Mouse (Mus musculus): ENCODE measurements around the gene Nosip.

The Nosip gene

DNA sequence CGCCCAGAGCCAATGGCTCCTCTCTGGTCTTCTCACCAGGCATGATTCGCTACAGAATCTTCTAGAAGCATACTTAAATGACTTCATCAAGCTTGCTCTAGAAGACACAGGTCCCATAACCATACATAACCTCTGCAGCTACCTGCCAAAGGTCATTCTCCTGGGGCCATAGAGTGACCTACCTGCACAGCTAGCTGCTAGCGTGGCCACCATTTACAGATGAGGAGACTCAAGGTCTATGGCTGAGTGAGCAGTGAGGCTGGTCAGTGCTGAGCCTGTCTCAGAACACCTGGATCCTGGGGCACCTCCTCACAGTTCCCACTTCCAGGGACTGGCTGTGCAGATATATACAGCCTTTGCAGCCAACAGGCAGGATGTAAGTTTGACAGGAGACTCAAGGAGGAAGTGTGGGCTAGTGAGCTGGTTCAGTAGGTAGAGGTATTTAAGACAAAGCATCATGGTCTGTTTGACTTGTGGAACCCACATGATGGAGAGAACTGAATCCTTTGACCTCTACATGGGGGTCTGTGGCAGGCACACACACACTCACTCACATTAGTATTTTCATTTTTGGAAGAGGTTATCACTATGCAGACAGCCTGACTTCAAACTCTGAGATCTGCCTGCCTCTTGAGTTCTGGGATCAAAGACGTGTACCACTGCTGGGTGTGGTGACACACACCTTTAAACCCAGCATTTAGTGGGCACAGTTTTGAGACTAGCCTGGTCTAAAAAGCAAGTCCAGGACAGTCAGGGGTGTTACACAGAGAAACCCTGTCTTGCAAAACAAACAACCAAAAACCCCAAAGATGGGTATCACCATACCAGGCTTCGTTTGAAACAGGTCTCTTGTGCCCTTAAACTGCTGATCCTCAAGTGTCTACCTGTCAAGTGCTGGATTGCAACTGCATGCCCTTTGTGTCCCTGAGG, 57.8 kb downstream of the Nosip start:
- no peak for DNase-seq

DNA sequence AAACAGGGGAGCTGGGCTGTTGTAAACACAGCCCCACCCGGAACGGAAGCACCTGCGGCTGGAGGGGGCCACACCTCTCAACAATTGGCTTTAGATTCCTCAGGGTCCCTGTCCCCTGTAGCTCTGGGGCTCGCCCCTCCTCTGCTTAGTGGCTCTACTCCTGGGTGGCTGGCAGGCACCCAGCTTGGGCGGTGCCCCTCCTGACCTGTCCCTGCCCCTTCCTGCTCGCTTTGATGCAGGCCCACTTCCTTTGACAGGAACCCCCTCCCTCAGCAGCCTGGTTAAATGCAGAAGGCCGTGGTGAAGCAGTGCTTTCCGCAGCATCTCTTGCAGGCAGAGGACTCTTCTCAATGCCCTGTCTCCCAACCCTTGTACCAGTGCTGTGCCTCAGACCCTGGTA, 59.2 kb downstream of the Nosip start:
- DNase-seq: peak; percentile 23 to 29

DNA sequence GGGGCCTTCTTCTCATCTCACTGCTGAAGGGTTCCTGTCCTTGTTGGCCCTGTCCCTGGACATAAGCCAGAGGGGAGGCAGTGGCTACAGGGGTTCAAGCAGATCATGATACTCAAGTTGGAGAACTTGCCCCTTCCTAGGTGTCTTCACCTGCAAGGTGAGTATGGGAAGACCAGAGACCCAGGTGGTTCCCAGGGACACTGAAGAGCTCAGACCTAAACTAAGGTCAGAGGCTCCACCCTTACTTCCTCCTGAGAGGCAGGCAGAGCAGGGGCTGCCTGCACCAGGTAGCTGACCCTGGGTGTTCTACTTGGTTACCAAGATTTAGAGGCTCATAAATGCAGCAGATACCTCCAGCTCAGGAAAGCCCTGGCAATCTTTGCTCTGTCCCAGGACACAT, 59.7 kb downstream of the Nosip start:
- DNase-seq: peak; percentile 7 to 10

DNA sequence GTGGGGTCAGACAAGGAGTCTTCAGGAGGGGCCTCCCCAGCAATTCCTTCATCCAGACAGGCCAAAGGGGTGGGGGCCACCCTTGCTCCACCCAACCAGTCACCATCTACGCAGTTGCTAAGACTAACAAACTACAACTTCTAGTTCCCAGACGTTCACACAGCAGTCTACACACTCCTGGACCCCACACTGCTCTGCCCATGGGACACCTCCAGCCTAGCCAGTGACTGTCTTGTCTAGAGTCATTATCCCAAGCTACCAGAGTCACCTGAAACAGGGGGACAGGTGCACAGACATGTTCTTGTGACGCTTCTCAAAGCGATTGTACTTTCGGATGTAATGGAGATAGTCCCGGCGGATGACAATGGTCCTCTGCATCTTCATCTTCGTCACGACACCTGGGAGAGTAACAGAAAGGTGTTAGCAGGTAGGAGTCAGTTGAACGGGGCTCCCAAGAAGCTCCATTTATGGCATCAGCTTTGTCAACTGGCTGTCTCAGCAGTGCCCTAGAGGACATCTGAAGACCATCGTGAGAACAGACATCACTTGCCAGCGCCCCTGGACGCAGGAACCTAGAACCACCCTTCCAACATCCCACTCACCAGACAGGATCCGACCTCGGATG, 60.4 kb downstream of the Nosip start:
- DNase-seq: peak in 1 of 2 experiments; percentile 5

DNA sequence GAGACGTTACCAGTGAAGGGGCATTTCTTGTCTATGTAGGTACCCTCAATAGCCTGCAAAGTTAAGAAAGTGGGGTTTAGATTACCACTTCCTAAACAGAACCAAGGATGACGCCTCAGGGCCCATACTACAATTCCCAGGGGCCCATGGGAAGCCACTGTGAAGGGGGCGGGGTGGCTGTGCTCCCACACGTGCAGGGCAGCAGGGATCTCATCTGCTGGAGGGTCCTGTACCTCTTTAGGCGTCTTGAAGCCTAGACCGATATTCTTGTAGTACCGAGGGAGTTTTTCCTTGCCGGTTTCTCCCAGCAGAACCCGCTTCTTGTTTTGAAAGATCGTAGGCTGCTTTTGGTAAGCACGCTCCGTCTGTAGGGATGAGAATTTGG, 60.9 kb downstream of the Nosip start:
- peak; percentile 50 to 56 for DNase-seq

DNA sequence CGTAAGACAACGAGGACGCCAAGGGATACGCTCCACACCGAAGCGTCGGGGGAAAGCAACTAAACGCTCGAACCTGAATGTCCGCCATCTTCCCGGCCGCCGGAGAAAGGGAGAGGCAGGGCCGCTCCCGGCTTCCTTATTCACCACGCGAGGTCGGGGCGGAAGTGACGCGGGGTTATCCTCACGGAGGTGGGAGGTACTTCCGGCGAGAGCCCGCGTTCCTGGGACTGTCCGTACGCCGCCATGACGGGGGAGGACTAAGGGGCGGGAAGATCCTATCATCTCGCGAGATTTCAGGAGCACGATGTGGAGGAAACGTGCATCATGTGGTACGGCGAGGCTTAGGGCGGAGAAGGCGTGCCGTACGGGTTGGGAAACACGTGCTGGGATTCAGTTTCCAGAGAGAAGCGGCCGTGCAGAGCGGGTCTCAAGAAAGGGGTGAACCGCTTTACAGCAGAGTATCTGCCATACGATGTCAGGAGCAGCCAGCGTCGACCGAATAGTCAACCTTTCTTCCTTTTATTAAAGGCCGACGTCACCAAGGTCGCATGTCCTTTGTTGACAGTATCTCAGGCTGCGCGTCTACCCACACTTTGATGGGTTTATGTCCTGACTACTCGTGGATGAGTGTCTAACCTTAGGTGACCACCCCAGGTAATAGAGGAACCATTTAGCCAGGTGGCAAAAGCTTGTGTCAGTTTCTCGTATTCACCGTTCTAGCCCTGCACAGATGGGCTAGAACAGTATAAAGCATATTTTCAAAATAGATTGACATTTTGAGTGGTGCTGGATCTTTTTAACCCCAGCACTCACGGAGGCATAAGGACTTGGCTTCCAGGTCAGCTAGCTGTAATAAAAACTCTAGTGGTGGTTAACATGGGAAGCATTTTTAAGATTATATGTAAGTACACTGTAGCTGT, 62.3 kb downstream of the Nosip start, which contains the start of gene Rps11:
TSS of gene Rps11 (minus strand) at position 216 of the 920 bp plus-strand sequence.
- peak; percentile 99 for DNase-seq

DNA sequence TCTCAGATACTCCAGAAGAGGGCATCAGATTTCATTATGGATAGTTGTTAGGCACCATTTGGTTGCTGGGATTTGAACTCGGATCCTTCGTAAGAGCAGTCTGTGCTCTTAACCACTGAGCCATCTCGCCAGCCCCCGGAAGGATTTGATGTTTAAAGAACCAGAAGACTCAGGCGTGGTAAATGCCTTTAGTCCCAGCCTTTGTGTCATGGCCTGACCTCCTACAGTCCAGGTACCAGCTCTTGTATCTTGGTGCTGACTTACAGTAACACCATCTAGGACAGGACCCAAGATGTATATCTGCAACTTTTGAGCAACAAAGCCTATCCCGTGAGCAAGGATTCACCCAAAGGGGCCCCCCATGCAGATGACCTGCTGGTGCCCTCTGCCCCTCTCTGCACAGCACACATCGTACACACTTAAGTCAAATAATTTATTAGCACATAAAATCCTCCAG, 62.9 kb downstream of the Nosip start:
- DNase-seq: peak in 1 of 2 experiments; percentile 38

DNA sequence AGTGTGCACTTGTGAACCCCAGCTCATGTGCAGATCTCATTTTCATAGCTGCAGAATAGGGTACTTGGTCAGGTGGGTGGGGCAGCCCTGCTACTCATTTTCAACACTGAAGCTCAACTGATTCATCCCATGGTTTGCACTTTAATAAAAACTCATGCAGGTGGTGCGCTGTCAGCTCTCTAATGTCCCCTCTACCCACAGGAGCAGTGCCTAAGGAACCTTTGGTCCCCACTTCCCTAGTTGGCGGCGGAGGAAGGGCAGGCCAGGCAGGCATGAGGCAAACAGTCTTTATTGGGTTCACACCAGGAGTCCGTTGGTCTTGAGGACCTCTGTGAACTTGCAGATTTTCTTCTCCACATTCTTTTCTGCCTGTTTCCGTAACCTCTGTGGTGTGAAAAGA, 63.4 kb downstream of the Nosip start:
- peak in 1 of 2 experiments; percentile 11 for DNase-seq

DNA sequence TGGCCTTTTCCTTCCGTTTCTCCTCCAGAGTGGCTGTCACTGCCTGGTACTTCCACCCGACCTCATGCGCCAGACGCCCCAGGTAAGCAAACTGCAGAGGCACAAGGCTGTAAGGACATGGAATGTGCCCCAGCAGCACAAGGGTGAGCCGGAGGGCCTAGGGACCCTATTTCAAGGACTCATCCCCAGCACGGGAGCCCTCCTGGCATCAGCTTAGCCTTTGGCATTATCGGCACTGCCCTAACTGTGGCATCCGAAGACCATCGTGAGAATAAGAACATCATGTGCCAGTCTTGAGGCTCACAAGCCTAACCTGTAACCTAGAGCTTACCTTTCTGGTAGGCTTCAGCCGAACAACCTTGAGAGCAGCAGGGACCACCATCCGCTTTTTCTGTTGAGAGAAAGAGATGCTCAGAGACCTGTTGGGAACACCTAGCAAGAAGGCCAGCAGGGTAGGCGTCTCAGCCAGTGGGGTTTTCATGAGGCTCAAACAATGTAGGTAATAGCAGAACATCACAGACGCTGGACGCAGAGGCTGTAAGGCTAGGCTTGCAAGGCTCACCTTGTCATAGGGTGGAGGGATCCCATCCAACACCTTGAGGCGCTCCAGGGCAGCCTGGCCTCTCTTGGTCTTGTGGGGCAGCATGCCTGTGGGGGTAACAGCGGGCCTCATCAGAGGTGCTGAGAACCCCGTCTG, 64.1 kb downstream of the Nosip start:
- peak in 1 of 2 experiments; percentile 13 for DNase-seq

DNA sequence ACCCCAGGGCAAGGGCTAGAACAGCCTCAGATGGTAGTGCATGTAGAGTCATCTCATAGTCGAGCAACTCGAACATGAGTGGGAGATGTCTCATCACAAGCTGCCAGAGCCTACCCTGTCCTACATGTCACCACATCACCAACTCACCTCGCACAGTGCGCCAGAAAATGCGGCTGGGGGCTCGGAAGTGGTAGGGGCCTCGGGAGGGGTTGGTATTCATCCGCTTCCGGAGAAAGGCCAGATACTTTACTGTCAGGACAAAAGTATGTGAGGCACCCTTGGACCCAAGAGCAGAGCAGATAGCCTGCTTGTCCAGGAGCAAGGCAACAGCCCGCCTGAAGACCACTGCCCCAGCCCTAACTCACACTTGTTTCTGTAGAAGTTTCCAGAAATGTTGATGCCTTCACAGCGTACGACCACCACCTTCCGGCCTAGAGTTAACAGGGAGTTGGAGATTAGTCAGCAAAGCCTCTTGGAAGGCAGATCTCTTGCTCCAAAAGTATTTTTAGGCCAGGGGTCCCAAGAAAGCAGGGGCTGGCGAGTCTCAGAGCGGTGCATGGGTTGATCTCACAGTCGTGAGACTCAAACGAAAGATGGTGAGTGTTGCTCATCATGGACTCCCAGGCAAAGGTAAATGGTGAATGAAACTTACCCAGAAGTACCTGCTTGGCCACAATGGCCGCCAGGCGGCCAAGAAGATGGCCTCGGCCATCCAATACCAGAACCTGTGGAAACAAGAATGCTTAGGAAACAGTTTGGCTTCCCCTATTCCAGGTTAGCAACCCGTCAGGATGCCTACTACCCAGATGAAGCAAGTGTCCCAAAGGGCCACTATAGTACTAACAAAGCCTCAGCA, 64.8 kb downstream of the Nosip start:
- peak in 1 of 2 experiments; percentile 20 for DNase-seq
